Mouse (Mus musculus): ENCODE measurements around the gene Mgam.
"Not testable (repeated sequence)": the region's sequence is repeated elsewhere in the genome, so short reads cannot be mapped to it uniquely, and the experiment has no call there.

- TF ChIP-seq CTCF (IDR thresholded peaks at IDR 0.05; ENCODE audit: extremely low read depth, insufficient read depth, insufficient read length, insufficient replicate concordance); POLR2A (IDR thresholded peaks at IDR 0.05; ENCODE audit: low read depth, low read length): not testable (repeated sequence)
These were observed 99.9 kb downstream of the Mgam start for GRCm38 (mm10) chr6:40728506-40728905.

Data from spleen, adult 2 months (tissue).